Mouse (Mus musculus): ENCODE measurements at regions not wholly inside any gene's neighbourhood (a gene's known extent, or its start where the extent isn't known, plus 50 kb on each side); places are given as distances from the start of the nearest gene placed in this dataset.
"Not testable (repeated sequence)": the region's sequence is repeated elsewhere in the genome, so short reads cannot be mapped to it uniquely, and the experiment has no call there.

- not testable (repeated sequence) for DNase-seq (ENCODE audit: low spot score)
Observed at GRCm38 (mm10) chr6:3201507-3201906, 197.9 kb downstream of the Samd9l start.

GRCm38 (mm10) chr6:3201107-3201506 is 198.3 kb downstream of the Samd9l start:
- no peak for DNase-seq (ENCODE audit: low spot score)

GRCm38 (mm10) chr6:3200586-3200985 is 198.8 kb downstream of the Samd9l start:
- peak; percentile 93 for DNase-seq (ENCODE audit: low spot score)

GRCm38 (mm10) chr6:3192424-3192820 is 206.9 kb downstream of the Samd9l start:
- DNase-seq (ENCODE audit: low spot score) = not testable (repeated sequence)

- not testable (repeated sequence) for DNase-seq (ENCODE audit: low spot score)
Observed at GRCm38 (mm10) chr6:3191695-3192423, 207.5 kb downstream of the Samd9l start.

GRCm38 (mm10) chr6:3183819-3184199 is 215.6 kb downstream of the Samd9l start:
- peak; percentile 80 for DNase-seq (ENCODE audit: low spot score)

GRCm38 (mm10) chr6:3182889-3183818 is 216.2 kb downstream of the Samd9l start:
- peak; percentile 70 for DNase-seq (ENCODE audit: low spot score)

- DNase-seq (ENCODE audit: low spot score) = not testable (repeated sequence)
Observed at GRCm38 (mm10) chr6:3182424-3182841, 216.9 kb downstream of the Samd9l start.

GRCm38 (mm10) chr6:3179603-3180348 is 219.6 kb downstream of the Samd9l start:
- DNase-seq (ENCODE audit: low spot score) = not testable (repeated sequence)

GRCm38 (mm10) chr6:3169479-3169878 is 229.9 kb downstream of the Samd9l start:
- not testable (repeated sequence) for DNase-seq (ENCODE audit: low spot score)

GRCm38 (mm10) chr6:3166149-3166548 is 233.2 kb downstream of the Samd9l start:
- not testable (repeated sequence) for DNase-seq (ENCODE audit: low spot score)

- DNase-seq (ENCODE audit: low spot score) = not testable (repeated sequence)
Observed at GRCm38 (mm10) chr6:3151901-3152300, 247.5 kb downstream of the Samd9l start.

GRCm38 (mm10) chr6:3137823-3138222 is 261.5 kb downstream of the Samd9l start:
- peak; percentile 8 for DNase-seq (ENCODE audit: low spot score)

- not testable (repeated sequence) for DNase-seq (ENCODE audit: low spot score)
Observed at GRCm38 (mm10) chr6:3133763-3134162, 265.6 kb downstream of the Samd9l start.

GRCm38 (mm10) chr6:3116296-3116695 is 283.1 kb downstream of the Samd9l start:
- DNase-seq (ENCODE audit: low spot score) = not testable (repeated sequence)

Data from urinary bladder, postnatal 25 days (tissue).